Mouse (Mus musculus): Measurements from ENCODE around the gene Anapc2.

Anapc2 gene

GRCm38 (mm10) chr2:25273010-25273409 is 732 bp downstream of the Anapc2 start:
- no peak for DNase-seq

- DNase-seq, result peak; percentile 90
Measured at GRCm38 (mm10) chr2:25278928-25279882, 6.9 kb downstream of the Anapc2 start.

DNA sequence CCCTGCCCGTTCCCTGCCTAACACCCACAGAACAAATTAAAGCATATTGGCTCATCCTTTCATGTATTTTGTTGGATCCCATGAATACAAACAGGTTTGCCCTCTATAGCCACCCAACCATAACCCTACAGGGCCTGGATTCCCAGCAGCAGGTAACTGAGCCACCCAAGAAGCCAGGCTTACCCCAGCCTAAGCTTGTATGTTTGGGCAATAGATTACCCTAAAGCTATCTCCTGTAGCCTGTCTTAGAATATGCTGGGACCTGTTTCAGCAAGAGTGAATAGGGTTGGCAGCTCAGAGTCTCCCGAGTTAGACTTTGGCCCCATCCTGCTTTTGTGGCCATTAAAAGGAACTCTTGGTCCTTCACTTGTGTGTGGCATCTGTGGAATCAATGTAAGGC is 13.3 kb downstream of the Anapc2 start:
- DNase-seq, result no peak

DNA sequence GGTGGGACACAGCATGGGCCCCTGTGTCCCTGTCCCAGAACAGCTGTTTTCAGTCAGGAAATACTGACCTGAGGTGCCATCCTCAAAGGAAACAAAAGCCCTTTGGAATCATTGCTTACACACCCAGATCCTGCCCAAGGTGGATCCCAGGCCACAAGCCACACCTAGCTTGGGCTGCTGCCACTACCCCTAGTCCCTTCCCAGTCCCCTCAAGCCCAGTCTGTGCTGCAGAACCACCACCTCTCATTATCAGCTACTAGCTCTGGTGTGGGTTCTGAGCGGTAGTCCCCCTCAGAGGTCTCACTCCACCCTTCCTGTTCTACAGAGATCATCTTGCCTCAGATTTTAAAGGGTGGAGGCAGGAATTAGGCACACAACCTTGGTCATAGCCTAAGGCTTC is 14.0 kb downstream of the Anapc2 start:
- no peak for DNase-seq

- no peak for DNase-seq
Measured at GRCm38 (mm10) chr2:25286837-25287636, 14.8 kb downstream of the Anapc2 start.

GRCm38 (mm10) chr2:25287927-25288649 is 15.8 kb downstream of the Anapc2 start, which contains the start of gene Tmem210:
Tmem210 (plus strand) TSS chr2:25288145.
- no peak for DNase-seq

GRCm38 (mm10) chr2:25288734-25289345 is 16.6 kb downstream of the Anapc2 start:
- no peak for DNase-seq

GRCm38 (mm10) chr2:25289651-25290050 is 17.4 kb downstream of the Anapc2 start, which contains the start of gene Lrrc26:
Lrrc26 (plus strand) TSS chr2:25289915.
- DNase-seq, result no peak

DNA sequence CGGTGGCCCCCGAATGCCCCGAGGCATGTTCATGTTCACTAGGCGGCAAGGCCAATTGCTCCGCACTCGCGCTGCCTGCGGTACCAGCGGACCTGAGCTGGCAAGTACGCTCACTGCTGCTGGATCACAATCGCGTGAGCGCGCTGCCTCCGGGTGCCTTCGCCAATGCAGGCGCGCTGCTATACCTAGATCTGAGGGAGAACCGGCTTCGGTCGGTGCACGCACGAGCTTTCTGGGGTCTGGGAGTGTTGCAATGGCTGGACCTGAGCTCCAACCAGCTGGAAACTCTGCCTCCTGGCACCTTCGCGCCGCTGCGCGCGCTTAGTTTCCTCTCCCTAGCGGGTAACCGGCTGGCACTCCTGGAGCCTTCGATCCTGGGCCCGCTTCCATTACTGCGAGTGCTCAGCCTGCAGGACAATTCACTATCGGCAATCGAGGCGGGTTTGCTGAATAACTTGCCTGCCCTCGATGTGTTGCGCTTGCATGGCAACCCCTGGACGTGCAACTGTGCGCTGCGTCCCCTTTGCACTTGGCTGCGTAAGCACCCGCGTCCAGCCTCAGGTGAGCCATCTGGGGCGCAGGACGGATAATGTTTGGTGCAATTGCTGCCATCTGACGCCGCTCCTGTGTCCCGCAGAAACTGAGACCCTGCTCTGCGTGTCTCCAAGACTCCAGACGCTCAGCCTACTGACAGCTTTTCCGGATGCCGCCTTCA is 18.0 kb downstream of the Anapc2 start:
- DNase-seq, result no peak

DNA sequence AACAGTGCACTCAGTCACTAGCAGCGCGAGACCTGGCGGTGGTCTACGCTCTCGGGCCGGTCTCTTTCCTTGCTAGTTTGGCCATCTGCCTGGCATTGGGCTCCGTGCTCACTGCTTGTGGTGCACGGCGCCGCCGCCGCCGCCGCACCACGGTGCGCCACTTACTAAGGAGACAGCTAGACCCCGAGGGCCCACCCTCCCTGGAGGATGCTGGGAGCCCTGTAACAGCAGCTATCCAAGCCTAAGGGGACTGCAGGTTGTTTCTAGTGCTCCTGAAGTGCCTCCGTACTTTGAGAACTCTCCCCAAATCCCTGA is 18.5 kb downstream of the Anapc2 start:
- no peak for DNase-seq

- DNase-seq, result no peak
Measured at GRCm38 (mm10) chr2:25291184-25292053, 19.1 kb downstream of the Anapc2 start.

GRCm38 (mm10) chr2:25292054-25292544 is 19.8 kb downstream of the Anapc2 start:
- DNase-seq, result no peak

DNA sequence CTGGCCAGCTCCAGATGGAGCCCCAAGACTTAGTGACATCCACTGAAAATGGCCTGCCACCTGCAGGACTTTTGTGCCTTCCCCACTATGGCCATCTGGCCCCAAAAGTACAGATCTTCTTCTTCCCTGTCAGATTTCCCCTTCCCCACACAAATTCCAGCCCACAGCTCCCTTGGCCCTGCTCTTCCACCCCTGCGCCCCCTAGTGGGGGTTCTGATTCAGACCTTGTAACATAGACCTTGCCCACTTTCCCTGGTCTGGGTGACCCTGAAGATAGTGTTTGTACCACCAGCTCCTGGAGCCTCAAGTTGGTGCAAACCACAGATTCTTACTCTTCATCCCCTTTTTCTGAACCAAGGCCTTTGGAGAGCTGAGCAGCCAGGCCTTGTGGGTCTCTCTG is 20.6 kb downstream of the Anapc2 start:
- peak; percentile 90 for DNase-seq

DNA sequence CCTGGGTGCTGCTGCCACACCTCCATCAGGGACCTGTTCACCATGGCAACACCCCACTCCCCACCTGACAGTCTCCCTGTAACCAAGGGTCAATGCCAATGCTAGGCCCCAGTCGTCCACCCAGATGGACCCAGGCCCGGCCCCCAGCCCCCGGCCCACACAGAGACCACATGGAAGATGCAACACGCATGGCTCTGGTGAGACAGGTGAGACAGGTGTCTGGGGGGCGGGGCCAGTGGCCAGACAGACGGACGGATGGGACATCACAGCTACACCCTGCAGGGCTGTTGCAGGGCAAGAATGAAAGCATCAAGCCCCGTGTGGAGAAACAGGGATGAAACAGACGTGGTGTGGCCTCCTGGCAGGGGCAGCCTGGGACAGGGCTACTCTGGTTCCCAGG is 21.4 kb downstream of the Anapc2 start:
- no peak for DNase-seq

DNA sequence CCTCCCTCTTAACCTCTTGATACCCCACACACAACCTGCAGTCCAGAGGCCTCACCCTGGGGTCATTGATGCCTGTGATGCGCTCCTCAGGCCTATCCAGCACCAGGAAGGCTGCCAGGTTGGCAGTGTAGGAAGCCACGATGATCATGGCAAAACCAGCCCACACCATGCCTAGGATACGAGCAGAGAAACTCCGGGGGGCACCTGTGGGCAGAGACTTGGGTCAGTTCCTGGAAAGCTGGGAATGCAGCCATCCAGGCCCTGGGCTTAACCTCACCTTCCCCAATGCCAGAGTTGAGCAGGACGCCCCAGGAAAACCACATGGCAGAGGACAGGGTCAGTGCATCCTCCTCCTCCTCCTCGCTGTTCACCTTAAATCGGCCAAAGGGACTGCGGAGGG is 24.8 kb downstream of the Anapc2 start:
- DNase-seq, result no peak

GRCm38 (mm10) chr2:25298046-25298445 is 25.8 kb downstream of the Anapc2 start:
- DNase-seq, result no peak

DNA sequence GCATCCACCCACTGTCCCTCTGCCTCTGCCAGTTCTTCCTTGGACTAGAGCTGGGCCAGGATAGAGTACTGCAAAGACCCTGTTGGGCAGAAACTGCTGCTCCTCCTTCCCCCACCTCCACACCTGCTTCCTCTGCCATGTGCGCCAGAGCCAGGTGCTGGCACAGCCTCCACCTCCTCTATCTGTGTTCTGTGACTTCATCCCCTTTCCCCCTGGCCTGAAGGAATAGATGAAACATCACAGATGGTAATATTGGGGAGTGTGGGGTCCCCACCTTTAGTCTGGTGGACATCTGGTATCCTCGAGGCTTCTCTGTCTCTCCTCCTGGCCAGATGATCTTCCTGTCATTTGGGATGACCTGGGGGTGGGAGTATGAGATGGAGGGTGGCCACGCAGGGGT is 31.2 kb downstream of the Anapc2 start:
- no peak for DNase-seq

GRCm38 (mm10) chr2:25303931-25304656 is 31.8 kb downstream of the Anapc2 start:
- DNase-seq, result no peak

DNA sequence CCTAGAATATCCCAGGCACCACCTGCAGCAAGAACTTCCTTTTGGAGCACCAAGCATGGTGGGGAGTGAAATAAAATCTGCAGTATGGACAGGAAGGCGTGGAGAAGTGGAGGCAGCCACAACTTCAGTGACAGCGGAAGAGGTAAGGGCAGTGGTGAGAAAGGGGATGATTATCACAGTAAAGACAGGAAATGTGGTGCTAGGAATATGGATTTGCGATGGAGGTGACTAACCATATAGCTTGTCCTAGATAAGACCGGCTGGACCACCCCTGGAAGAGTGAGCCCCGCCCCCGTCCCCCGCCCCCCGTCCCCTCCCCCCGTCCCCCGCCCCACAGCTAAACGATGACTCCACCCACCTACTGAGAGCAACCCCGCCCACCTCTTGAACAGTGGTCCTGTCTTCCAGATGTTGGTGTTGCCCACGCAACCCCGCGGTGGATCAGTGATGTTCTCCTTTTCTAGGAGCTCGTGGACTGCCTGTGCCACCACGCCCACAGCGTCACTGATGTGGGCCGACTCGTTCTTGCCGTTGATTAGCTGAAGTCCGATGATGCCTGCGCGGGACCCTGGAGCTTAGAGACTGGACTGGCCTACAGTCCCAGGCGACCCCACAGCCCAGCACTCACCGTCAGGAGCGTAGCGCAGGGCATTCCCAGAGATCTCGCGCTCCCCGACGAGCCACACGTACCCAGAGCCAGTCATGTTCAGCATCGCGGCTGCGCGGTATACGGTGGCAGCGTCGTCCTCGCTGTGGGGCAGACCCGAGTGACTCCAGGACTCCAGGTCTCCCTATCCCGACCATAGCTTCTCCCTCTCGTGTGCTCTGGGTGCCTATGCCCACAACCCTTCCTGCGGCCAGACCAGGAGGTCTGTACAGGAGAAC is 32.6 kb downstream of the Anapc2 start:
- DNase-seq, result no peak
